ENCODE assay signal across 9 mouse cellular contexts in genomic region chr11:62537590-62537989, GRCm38 (mm10). TPM values are rescaled to one million over a fixed set of nuclear protein-coding genes. Genes with fewer than 3 reads are reported as not detected.
DNase-seq lines count a peak whose midpoint lies in the region; ATAC-seq and TF ChIP-seq lines count a peak whose summit lies in the region.
"Had no signal": no experiment of that assay in that cellular context is flagged by ENCODE, and none has a peak within 500 bp of the region (broad histone marks: within the 10 kb centered on the region; RNA-seq: fewer than 3 reads in every experiment).

No protein-coding gene starts in this region.

- DNase-seq in layer of hippocampus, adult 2 months (ENCODE audit: low spot score in 2 of 2), result no peak
- no peak for DNase-seq in layer of hippocampus, adult 9-11 months
- peak; percentile 74 for DNase-seq in brain, embryonic 14.5 days (ENCODE audit: low read depth)
- no peak for DNase-seq in intestine, embryonic 14.5 days (ENCODE audit: low spot score)
- DNase-seq in spleen, postnatal 36 days (ENCODE audit: low spot score in 2 of 2), result no peak
- no peak for DNase-seq in cerebellum, adult 11-12 months
- DNase-seq: adrenal gland, postnatal 10 days had no signal

- 46% methylated on average over 7 of the region's 7 CpGs for WGBS in intestine, embryonic 14.5 days
- 15% methylated on average over 7 of the region's 7 CpGs for WGBS in neural tube, embryonic 13.5 days

- no peak overlapping the region for H3K27ac ChIP-seq in layer of hippocampus, adult 2 months
- H3K27ac ChIP-seq in intestine, embryonic 14.5 days (ENCODE audit: low read depth), result no peak overlapping the region
- H3K27ac ChIP-seq in neural tube, embryonic 13.5 days (replicated peaks), result no peak overlapping the region

- H3K9ac ChIP-seq in intestine, embryonic 14.5 days (ENCODE audit: low read length), result no peak overlapping the region
- H3K9ac ChIP-seq in neural tube, embryonic 13.5 days, result peak overlapping the region; percentile 93

- H3K4me1 ChIP-seq in intestine, embryonic 14.5 days (replicated peaks; ENCODE audit: control insufficient read depth, insufficient read depth, low read length), result 0 out of 2 replicates have a peak, but pooled peaks cover 4% of the 10 kb centered on the region
- H3K4me1 ChIP-seq in neural tube, embryonic 13.5 days (replicated peaks), result peaks cover 17% of the 10 kb centered on the region

- H3K36me3 ChIP-seq in intestine, embryonic 14.5 days (ENCODE audit: control insufficient read depth, insufficient read depth, low read length), result 0 out of 2 replicates have a peak, but pooled peaks cover 3% of the 10 kb centered on the region
- H3K36me3 ChIP-seq in neural tube, embryonic 13.5 days, result peaks cover 16% of the 10 kb centered on the region

- H3K27me3 ChIP-seq in intestine, embryonic 14.5 days (replicated peaks; ENCODE audit: control insufficient read depth, insufficient read depth, low read length), result 0 out of 2 replicates have a peak, but pooled peaks cover 2% of the 10 kb centered on the region
- H3K27me3 ChIP-seq in neural tube, embryonic 13.5 days, result 0 out of 2 replicates have a peak, but pooled peaks cover 3% of the 10 kb centered on the region

- TF ChIP-seq CTCF in layer of hippocampus, adult 2 months (conservative IDR thresholded peaks at IDR 0.05), result no peak
- TF ChIP-seq CTCF in brain, embryonic 14.5 days (IDR thresholded peaks at IDR 0.05; ENCODE audit: borderline replicate concordance, extremely low read depth, insufficient read depth, insufficient read length), result no peak

- H3K9me3 ChIP-seq in intestine, embryonic 14.5 days (ENCODE audit: control insufficient read depth, low read length), result no peaks in the 10 kb centered on the region
- H3K9me3 ChIP-seq in neural tube, embryonic 13.5 days, result no peaks in the 10 kb centered on the region

- peak overlapping the region; percentile 88 for H3K4me3 ChIP-seq in layer of hippocampus, adult 2 months
- H3K4me3 ChIP-seq in intestine, embryonic 14.5 days (ENCODE audit: low read depth, low read length), result peak overlapping the region; percentile 68; the same call in 1 of the 2 replicates
- H3K4me3 ChIP-seq in neural tube, embryonic 13.5 days, result peak overlapping the region; percentile 77

- no peak for TF ChIP-seq POLR2A in brain, embryonic 14.5 days (IDR thresholded peaks at IDR 0.05; ENCODE audit: borderline replicate concordance, extremely low read depth, insufficient read depth, insufficient read length, poor library complexity, severe bottlenecking)

- H3K4me2 ChIP-seq in intestine, embryonic 14.5 days (ENCODE audit: low read length), result peak overlapping the region; percentile 88
- H3K4me2 ChIP-seq in neural tube, embryonic 13.5 days, result peak overlapping the region; percentile 66

- no peak for ATAC-seq in intestine, embryonic 14.5 days (replicated peaks; ENCODE audit: low FRiP score, low TSS enrichment, low read depth)
- no peak for ATAC-seq in neural tube, embryonic 13.5 days (ENCODE audit: low read depth)
- ATAC-seq in megakaryocyte-erythroid progenitor cell, adult 5-6 weeks (replicated peaks; ENCODE audit: low FRiP score, low TSS enrichment, poor library complexity, severe bottlenecking), result no peak

RNA-seq across cellular contexts. Expression of gene Cenpv, which starts 1.5 kb away (rescaled TPM):
- 10 to 100 TPM; 36.3 to 43.2 TPM for total RNA-seq in layer of hippocampus, adult 2 months (2021)
- 112 and 180 TPM in 2 replicates for polyA plus RNA-seq in brain, embryonic 14.5 days (2012; rRNA removed)
- polyA plus RNA-seq in intestine, embryonic 14.5 days (2014; fragmentation: Nextera tagmentation; extraction: Ambion mirVana), result 31.1 and 44.9 TPM in 2 replicates
- polyA plus RNA-seq in neural tube, embryonic 13.5 days (2015; fragmentation: Nextera tagmentation; extraction: Ambion mirVana), result 52.2 and 62.6 TPM in 2 replicates
- 113 and 115 TPM in 2 replicates for total RNA-seq in megakaryocyte-erythroid progenitor cell, adult 5-6 weeks (2014; fragmentation: Nextera tagmentation)
- 56.1 and 64.9 TPM in 2 replicates for total RNA-seq in megakaryocyte-erythroid progenitor cell, adult 5-6 weeks (2017)

RNA-seq across cellular contexts. Expression of gene Ubb, which starts 13.4 kb away (rescaled TPM):
- total RNA-seq in layer of hippocampus, adult 2 months (2021), result 1,000 to 10,000 TPM; 1,708 to 1,866 TPM
- 4,191 and 5,062 TPM in 2 replicates for polyA plus RNA-seq in brain, embryonic 14.5 days (2012; rRNA removed)
- polyA plus RNA-seq in intestine, embryonic 14.5 days (2014; fragmentation: Nextera tagmentation; extraction: Ambion mirVana), result 2,820 and 3,158 TPM in 2 replicates
- polyA plus RNA-seq in neural tube, embryonic 13.5 days (2015; fragmentation: Nextera tagmentation; extraction: Ambion mirVana), result 4,310 and 4,558 TPM in 2 replicates
- 729 and 731 TPM in 2 replicates for total RNA-seq in megakaryocyte-erythroid progenitor cell, adult 5-6 weeks (2014; fragmentation: Nextera tagmentation)
- 1,059 and 1,094 TPM in 2 replicates for total RNA-seq in megakaryocyte-erythroid progenitor cell, adult 5-6 weeks (2017)

RNA-seq across cellular contexts. Expression of gene Trpv2, which starts 36.7 kb away (rescaled TPM):
- total RNA-seq in layer of hippocampus, adult 2 months (2021), result 10 to 100 TPM; 12.8 to 14.0 TPM
- 20.5 and 26.3 TPM in 2 replicates for polyA plus RNA-seq in brain, embryonic 14.5 days (2012; rRNA removed)
- polyA plus RNA-seq in intestine, embryonic 14.5 days (2014; fragmentation: Nextera tagmentation; extraction: Ambion mirVana), result 11.6 and 12.4 TPM in 2 replicates
- 23.1 and 25.0 TPM in 2 replicates for polyA plus RNA-seq in neural tube, embryonic 13.5 days (2015; fragmentation: Nextera tagmentation; extraction: Ambion mirVana)
- 31.3 and 45.4 TPM in 2 replicates for total RNA-seq in megakaryocyte-erythroid progenitor cell, adult 5-6 weeks (2014; fragmentation: Nextera tagmentation)
- total RNA-seq in megakaryocyte-erythroid progenitor cell, adult 5-6 weeks (2017), result 12.2 and 25.6 TPM in 2 replicates
